Mouse (Mus musculus) ES-E14 (cell line): Measurements from ENCODE around the gene Slc45a1. TPM values are rescaled to one million over a fixed set of nuclear protein-coding genes. Genes with fewer than 3 reads are reported as not detected.

Experiments used
- DNase-seq: peaks from one replicate; pipeline ENCODE4 v3.0.0-alpha.2; 2013; ENCODE audit warnings: low read depth, low spot score
- H3K27ac ChIP-seq: 2 replicates; pipeline ENCODE4 v1.5.1; 2012; ENCODE audit warnings: low read depth, mild to moderate bottlenecking, low read length, moderate library complexity, mixed read lengths; ENCODE audit not compliant: poor library complexity, insufficient read depth, severe bottlenecking
- H3K36me3 ChIP-seq: 2 replicates; pipeline ENCODE4 v1.6.1; 2012; ENCODE audit warnings: mild to moderate bottlenecking, low read length, moderate library complexity, mixed read lengths; ENCODE audit not compliant: control insufficient read depth, poor library complexity, insufficient read depth, severe bottlenecking
- H3K4me1 ChIP-seq, 2 experiments: fragments of 150-350 bp in 1 of 2; sonication (generic) in 1 of 2; 2 replicates each; pipeline ENCODE4 v1.6.1; 2012; ENCODE audit warnings: low read length in 2 of 2, mild to moderate bottlenecking in 1 of 2, mixed read lengths in 1 of 2; ENCODE audit not compliant: control insufficient read depth in 2 of 2, insufficient read depth in 2 of 2, poor library complexity in 1 of 2
- H3K4me3 ChIP-seq, 2 experiments: fragments of 150-350 bp in 1 of 2; sonication (generic) in 1 of 2; 2 replicates each; pipeline ENCODE4 v1.5.1; 2012; ENCODE audit warnings: low read length in 2 of 2, low read depth in 1 of 2, mild to moderate bottlenecking in 1 of 2, mixed read lengths in 1 of 2; ENCODE audit not compliant: insufficient read depth in 1 of 2, poor library complexity in 1 of 2, severe bottlenecking in 1 of 2
- H3K9ac ChIP-seq: 2 replicates; pipeline ENCODE4 v1.6.1; 2012; ENCODE audit warnings: low read depth, mild to moderate bottlenecking, low read length, mixed read lengths; ENCODE audit not compliant: poor library complexity, insufficient read depth, severe bottlenecking
- H3K9me3 ChIP-seq: fragments of 150-350 bp; sonication (generic); 2 replicates; pipeline ENCODE4 v1.6.1; 2012; ENCODE audit warnings: low read depth, mild to moderate bottlenecking, low read length; ENCODE audit not compliant: control insufficient read depth, insufficient read depth
- CHD2 ChIP-seq: IDR thresholded peaks from 2 replicates; pipeline ENCODE4 v1.6.1; 2014; ENCODE audit warnings: mild to moderate bottlenecking, low read depth, low read length, inconsistent platforms
- HCFC1 ChIP-seq: IDR thresholded peaks from 2 replicates; pipeline ENCODE4 v1.6.1; 2012; ENCODE audit warnings: low read length, inconsistent platforms, borderline replicate concordance; ENCODE audit not compliant: insufficient read depth
- MAFK ChIP-seq: IDR thresholded peaks from 2 replicates; pipeline ENCODE4 v1.6.1; 2014; ENCODE audit warnings: mild to moderate bottlenecking, low read depth, low read length, inconsistent platforms; ENCODE audit not compliant: insufficient read depth
- ZC3H11A ChIP-seq: IDR thresholded peaks from 2 replicates; pipeline ENCODE4 v1.6.1; 2012; ENCODE audit warnings: low read depth, mild to moderate bottlenecking, inconsistent platforms, low read length, borderline replicate concordance
- ZNF384 ChIP-seq: IDR thresholded peaks from 2 replicates; pipeline ENCODE4 v1.6.1; 2012; ENCODE audit warnings: low read depth, low read length, inconsistent platforms
- in situ Hi-C, 2 experiments: fragments of 600-800 bp; cut with MboI; formaldehyde crosslinking; loops; one replicate each; pipeline ENCODE4 v1.15.1; 2025; ENCODE audit warnings: low sequenced_read_pairs in 2 of 2, inconsistent platforms in 1 of 2; ENCODE audit not compliant: unreplicated experiment in 2 of 2
- total RNA-seq: library from RNA; depleted of rRNA; stranded (reverse); fragments of 300-350 nt; gene quantifications from 2 replicates; pipeline ENCODE4 v1.2.3, GENCODE M21; 2012

Slc45a1 gene
- total RNA-seq, 1 experiment, result 0.98 TPM

GRCm38 (mm10) chr4:150644299-150644698 lies 7.7 kb downstream of the Slc45a1 start:
- Histone ChIP-seq H3K4me1 (peaks cover 0 to 4% of the 10 kb centered on the region in 2 experiments; a peak in 1 of 4 replicates), H3K9ac (no peak overlapping the region), H3K27ac (no peak overlapping the region), H3K9me3 (no peaks in the 10 kb centered on the region), H3K36me3 (no peaks in the 10 kb centered on the region), H3K4me3 (no peak overlapping the region)
- in situ Hi-C loops, result no loop called here
- TF ChIP-seq HCFC1 (no peak), ZNF384 (no peak), MAFK (no peak), ZC3H11A (no peak), CHD2 (no peak)
- DNase-seq, result no peak

GRCm38 (mm10) chr4:150636635-150637034 lies 15.3 kb downstream of the Slc45a1 start:
- TF ChIP-seq MAFK (no peak), ZNF384 (no peak), HCFC1 (no peak), CHD2 (no peak), ZC3H11A (no peak)
- no peak overlapping the region for H3K27ac ChIP-seq
- no peak overlapping the region for H3K9ac ChIP-seq
- peaks cover 0 to 4% of the 10 kb centered on the region in 2 experiments; a peak in 1 of 4 replicates for H3K4me1 ChIP-seq
- H3K9me3 ChIP-seq, result no peaks in the 10 kb centered on the region
- no peak for DNase-seq
- in situ Hi-C loops, result no loop called here
- no peaks in the 10 kb centered on the region for H3K36me3 ChIP-seq
- no peak overlapping the region for H3K4me3 ChIP-seq

- no peak for TF ChIP-seq CHD2
- no peak for TF ChIP-seq MAFK
- no peak for TF ChIP-seq HCFC1
- no peak for TF ChIP-seq ZNF384
- no peak for TF ChIP-seq ZC3H11A
- in situ Hi-C loops, result no loop called here
- Histone ChIP-seq H3K4me3 (no peak overlapping the region), H3K9me3 (no peaks in the 10 kb centered on the region), H3K4me1 (peaks cover 0 to 4% of the 10 kb centered on the region in 2 experiments; a peak in 1 of 4 replicates), H3K27ac (no peak overlapping the region), H3K9ac (no peak overlapping the region), H3K36me3 (no peaks in the 10 kb centered on the region)
- no peak for DNase-seq
Observed at GRCm38 (mm10) chr4:150635568-150635967, 16.4 kb downstream of the Slc45a1 start.

DNA sequence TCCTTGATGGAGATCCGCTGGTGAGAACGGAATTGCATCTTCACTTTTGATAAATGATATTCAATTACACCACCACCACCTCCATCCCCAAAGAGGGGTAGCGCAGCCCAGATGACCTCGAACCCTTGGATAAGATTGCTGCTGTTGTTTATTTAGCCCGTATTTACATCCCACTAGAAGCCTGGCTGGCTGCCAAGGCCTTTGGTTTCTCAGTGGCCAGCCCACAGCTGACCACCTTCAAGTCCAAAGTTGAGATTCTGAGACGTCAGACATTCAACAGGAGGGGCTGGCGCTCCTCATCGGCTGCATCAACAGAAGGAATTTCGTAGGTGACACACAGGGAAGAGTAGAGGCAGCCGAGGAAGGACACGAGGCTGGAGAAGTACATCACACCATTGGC lies 22.7 kb downstream of the Slc45a1 start:
- Histone ChIP-seq H3K4me3 (no peak overlapping the region), H3K9me3 (no peaks in the 10 kb centered on the region), H3K27ac (no peak overlapping the region), H3K36me3 (no peaks in the 10 kb centered on the region), H3K4me1 (no peaks in the 10 kb centered on the region), H3K9ac (no peak overlapping the region)
- TF ChIP-seq MAFK, result no peak
- TF ChIP-seq ZNF384, result no peak
- no peak for TF ChIP-seq CHD2
- no peak for TF ChIP-seq ZC3H11A
- no peak for TF ChIP-seq HCFC1
- DNase-seq, result no peak
- in situ Hi-C loops, result no loop called here
